Mouse (Mus musculus): Measurements from ENCODE around the gene S100a13.
A peak's percentile ranks its signal among the peaks of the same experiment; 100 is the strongest.

DNA sequence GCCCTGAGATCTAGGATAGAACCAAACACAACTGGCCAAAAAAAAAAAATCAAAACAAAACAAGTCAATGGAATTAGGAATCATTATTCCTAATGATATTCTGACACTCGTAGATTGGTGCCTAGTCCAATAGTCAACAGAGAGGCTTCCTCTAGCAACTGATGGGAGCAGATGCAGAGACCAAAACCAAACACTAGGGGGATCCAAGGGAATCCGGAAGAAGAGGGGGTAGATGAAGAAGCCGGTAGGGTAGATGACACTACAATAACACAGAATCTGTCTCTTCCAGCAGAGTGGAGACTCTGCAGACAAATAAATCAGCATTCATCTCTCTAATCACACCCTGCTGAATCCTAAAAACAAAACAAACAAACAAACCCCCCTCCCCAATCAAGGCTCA lies 42.0 kb upstream of the S100a13 start:
- TF ChIP-seq CTCF (IDR thresholded peaks at IDR 0.05; ENCODE audit: control insufficient read depth, insufficient read depth, low read length) (0 out of 2 replicates have a peak, but pooled peaks have one; percentile 7), POLR2A (IDR thresholded peaks at IDR 0.05; ENCODE audit: borderline replicate concordance, control insufficient read depth, low read depth, low read length) (no peak)

Measured in bone marrow, adult 2 months (tissue).